Mouse (Mus musculus): ENCODE results near the gene Wdfy3.
"Not testable (repeated sequence)": the region's sequence is repeated elsewhere in the genome, so short reads cannot be mapped to it uniquely, and the experiment has no call there.

The Wdfy3 gene

GRCm38 (mm10) chr5:102001026-102001425, 68.7 kb downstream of the Wdfy3 start:
- no peak for DNase-seq (ENCODE audit: extremely low spot score)

- DNase-seq (ENCODE audit: extremely low spot score) = no peak
Observed at GRCm38 (mm10) chr5:101998971-101999370, 70.8 kb downstream of the Wdfy3 start.

- no peak for DNase-seq (ENCODE audit: extremely low spot score)
Observed at GRCm38 (mm10) chr5:101996036-101996735, 73.5 kb downstream of the Wdfy3 start.

GRCm38 (mm10) chr5:101995451-101995995, 74.2 kb downstream of the Wdfy3 start:
- DNase-seq (ENCODE audit: extremely low spot score) = no peak

GRCm38 (mm10) chr5:101993996-101994395, 75.7 kb downstream of the Wdfy3 start:
- no peak for DNase-seq (ENCODE audit: extremely low spot score)

GRCm38 (mm10) chr5:101992969-101993670, 76.6 kb downstream of the Wdfy3 start:
- no peak for DNase-seq (ENCODE audit: extremely low spot score)

- no peak for DNase-seq (ENCODE audit: extremely low spot score)
Observed at GRCm38 (mm10) chr5:101990298-101990845, 79.3 kb downstream of the Wdfy3 start.

- DNase-seq (ENCODE audit: extremely low spot score) = no peak
Observed at GRCm38 (mm10) chr5:101988476-101988875, 81.2 kb downstream of the Wdfy3 start.

- DNase-seq (ENCODE audit: extremely low spot score) = no peak
Observed at GRCm38 (mm10) chr5:101986694-101987093, 83.0 kb downstream of the Wdfy3 start.

GRCm38 (mm10) chr5:101982239-101982638, 87.5 kb downstream of the Wdfy3 start:
- DNase-seq (ENCODE audit: extremely low spot score) = no peak

GRCm38 (mm10) chr5:101979594-101979993, 90.1 kb downstream of the Wdfy3 start:
- no peak for DNase-seq (ENCODE audit: extremely low spot score)

GRCm38 (mm10) chr5:101972594-101972993, 97.1 kb downstream of the Wdfy3 start:
- DNase-seq (ENCODE audit: extremely low spot score) = not testable (repeated sequence)

- DNase-seq (ENCODE audit: extremely low spot score) = peak; percentile 18
Observed at GRCm38 (mm10) chr5:101968153-101968851, 101.4 kb downstream of the Wdfy3 start.

- peak; percentile 16 for DNase-seq (ENCODE audit: extremely low spot score)
Observed at GRCm38 (mm10) chr5:101967832-101968152, 101.9 kb downstream of the Wdfy3 start.

GRCm38 (mm10) chr5:101962824-101963223, 106.9 kb downstream of the Wdfy3 start:
- DNase-seq (ENCODE audit: extremely low spot score) = no peak

GRCm38 (mm10) chr5:101959369-101959768, 110.4 kb downstream of the Wdfy3 start:
- no peak for DNase-seq (ENCODE audit: extremely low spot score)

- no peak for DNase-seq (ENCODE audit: extremely low spot score)
Observed at GRCm38 (mm10) chr5:101958941-101959340, 110.8 kb downstream of the Wdfy3 start.

GRCm38 (mm10) chr5:101957419-101957818, 112.3 kb downstream of the Wdfy3 start:
- DNase-seq (ENCODE audit: extremely low spot score) = no peak

- no peak for DNase-seq (ENCODE audit: extremely low spot score)
Observed at GRCm38 (mm10) chr5:101954393-101955340, 115.1 kb downstream of the Wdfy3 start.

- no peak for DNase-seq (ENCODE audit: extremely low spot score)
Observed at GRCm38 (mm10) chr5:101951918-101952317, 117.8 kb downstream of the Wdfy3 start.

- DNase-seq (ENCODE audit: extremely low spot score) = peak; percentile 36
Observed at GRCm38 (mm10) chr5:101949323-101949722, 120.4 kb downstream of the Wdfy3 start.

Data from embryo, embryonic 9.5 days (tissue).